Mouse (Mus musculus) adrenal gland (tissue): ENCODE measurements around the gene Coq6.
"Not testable (repeated sequence)": the region's sequence is repeated elsewhere in the genome, so short reads cannot be mapped to it uniquely, and the experiment has no call there.

Experiments used
- intact Hi-C: fragments of 180-260 bp; cut with DNase I; formaldehyde crosslinking; loops from one replicate; pipeline ENCODE4 v1.15.1; 2025
- long read RNA-seq, 2 experiments: library from polyadenylated mRNA; unstranded; transcript quantifications; one replicate each; pipeline ENCODE4 v2.0.0; 2020; ENCODE audit warnings: borderline replicate concordance in 1 of 2; ENCODE audit not compliant: insufficient replicate concordance in 1 of 2

The Coq6 gene
- long read RNA-seq, experiment 1, transcript Coq6-201 (12 exons, 1,602 nt): major isoform, 38 of 46 reads
- long read RNA-seq, experiment 1, partial matches to known transcripts: 1 of 46 reads
- long read RNA-seq, experiment 1, other reads (novel, unspliced or antisense): 6 of 46 reads
- long read RNA-seq, experiment 2, transcript Coq6-201 (12 exons, 1,602 nt): major isoform, 24 of 28 reads
- long read RNA-seq, experiment 2, partial matches to known transcripts: 1 of 28 reads
- long read RNA-seq, experiment 2, other reads (novel, unspliced or antisense): 3 of 28 reads

- intact Hi-C loops: no loop called here
Observed at GRCm38 (mm10) chr12:84361555-84362489, at the start of gene Coq6, which contains the start of gene Fam161b. Coq6 (plus strand) TSS chr12:84361657. Fam161b (minus strand) TSS chr12:84361833.

DNA sequence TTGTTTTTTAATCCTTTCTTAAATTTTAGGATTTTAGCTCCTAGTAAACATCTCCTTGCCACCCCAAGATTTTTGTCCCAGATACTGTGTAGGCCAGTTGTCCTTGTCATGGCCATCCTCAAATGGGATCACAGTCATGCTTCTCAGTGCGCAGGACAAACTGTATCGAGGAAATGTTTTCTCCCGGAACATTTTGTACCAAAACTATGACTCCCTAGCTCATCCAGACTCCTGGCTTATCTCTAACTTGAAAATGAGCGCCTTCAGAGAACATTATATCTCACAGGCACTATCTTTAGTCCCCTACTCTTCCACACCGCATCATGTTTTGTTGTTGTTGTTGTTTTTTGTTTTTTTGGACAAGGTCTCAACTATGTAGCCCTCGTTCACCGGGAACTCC, 45.5 kb upstream of the Coq6 start:
- intact Hi-C loops: no loop called here

- intact Hi-C loops: no loop called here
Observed at GRCm38 (mm10) chr12:84316721-84317621, 44.5 kb upstream of the Coq6 start, which contains the start of gene Zfp410. Zfp410 (plus strand) TSS chr12:84316852.

DNA sequence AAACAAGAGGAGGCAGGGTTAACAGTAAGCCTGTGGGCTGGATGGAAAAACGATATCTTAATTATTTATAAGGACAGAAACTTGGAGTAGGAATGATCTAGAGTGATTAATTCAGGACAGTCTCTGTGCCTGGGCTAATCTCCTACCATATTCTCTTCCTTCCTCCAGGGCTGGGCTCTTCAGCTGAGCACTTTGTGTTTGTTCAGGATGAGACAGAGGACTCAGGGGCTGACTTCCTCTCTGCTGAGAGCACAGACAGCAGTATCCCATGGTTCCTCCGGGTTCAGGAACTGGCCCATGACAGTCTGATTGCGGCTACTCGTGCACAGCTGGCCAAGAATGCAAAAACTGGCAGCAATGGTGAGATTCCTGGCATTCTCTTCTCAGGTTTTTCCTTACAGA, 34.3 kb upstream of the Coq6 start:
- intact Hi-C loops: no loop called here

DNA sequence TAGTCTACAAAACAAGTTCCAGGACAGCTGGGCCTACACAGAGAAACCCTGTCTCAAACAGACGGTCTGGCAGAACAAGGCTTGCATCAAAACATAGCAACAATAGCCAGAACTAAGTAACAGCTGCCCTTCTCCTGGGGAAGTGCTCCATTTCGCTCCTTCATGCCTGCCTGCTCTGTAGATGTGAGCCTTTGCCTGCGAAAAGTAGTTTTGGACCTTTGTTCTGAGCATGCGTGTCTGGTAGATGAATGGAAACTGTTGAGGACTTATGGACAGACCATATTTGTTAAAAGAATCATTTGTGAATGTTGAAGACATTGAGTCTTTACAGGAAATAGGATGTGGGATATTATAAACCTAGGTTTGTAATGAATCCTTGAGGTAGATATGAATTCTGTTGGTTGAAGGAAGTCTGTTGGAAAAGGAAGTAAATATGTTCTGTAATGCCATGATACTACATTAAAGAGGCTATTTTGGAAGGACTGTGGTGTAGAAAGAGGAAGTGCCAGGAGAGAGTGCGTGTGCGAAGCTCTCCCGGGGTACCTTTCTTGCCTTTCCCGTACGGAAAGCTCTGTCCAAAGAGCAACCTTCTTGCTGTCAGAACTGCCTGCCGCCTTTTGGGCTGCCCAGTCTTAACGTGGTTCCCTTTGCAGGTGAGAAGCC, 24.4 kb upstream of the Coq6 start:
- intact Hi-C loops: no loop called here

- intact Hi-C loops: no loop called here
Observed at GRCm38 (mm10) chr12:84347192-84347591, 14.3 kb upstream of the Coq6 start.

DNA sequence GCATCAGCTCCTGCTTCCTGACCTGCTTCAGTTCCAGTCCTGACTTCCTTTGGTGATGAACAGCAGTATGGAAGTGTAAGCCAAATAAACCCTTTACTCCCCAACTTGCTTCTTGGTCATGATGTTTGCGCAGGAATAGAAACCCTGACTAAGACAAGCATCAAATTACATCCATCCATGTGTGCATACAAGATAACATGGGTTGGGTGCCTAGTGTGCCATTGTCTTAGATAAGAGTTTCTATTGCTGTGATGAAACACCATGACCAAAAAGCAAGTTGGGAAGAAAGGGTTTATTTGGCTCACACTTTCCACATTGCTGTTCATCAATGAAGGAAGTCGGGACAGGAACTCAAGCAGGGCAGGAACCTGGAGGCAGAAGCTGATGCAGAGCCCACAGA, 2.8 kb upstream of the Coq6 start:
- intact Hi-C loops: not testable (repeated sequence)

DNA sequence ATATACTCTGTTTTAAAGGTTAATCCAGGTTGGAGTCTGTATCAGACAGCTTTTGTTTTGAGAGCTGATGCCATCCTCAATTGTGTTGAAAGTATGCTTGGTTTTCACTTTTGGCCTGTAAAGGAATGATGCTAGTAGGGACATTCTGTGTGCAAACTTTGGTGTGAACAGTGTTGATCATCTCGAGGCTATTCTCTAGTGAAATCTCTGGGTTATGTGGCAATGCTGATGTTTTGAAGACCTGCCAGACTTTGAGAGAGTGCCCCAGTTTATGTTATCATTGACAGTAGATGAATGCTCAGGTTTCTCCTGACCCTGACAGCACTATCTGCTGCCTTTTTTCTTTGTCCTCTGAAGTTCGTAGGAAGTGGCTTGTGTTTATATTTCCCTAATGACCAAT, 1.4 kb downstream of the Coq6 start:
- intact Hi-C loops: no loop called here

DNA sequence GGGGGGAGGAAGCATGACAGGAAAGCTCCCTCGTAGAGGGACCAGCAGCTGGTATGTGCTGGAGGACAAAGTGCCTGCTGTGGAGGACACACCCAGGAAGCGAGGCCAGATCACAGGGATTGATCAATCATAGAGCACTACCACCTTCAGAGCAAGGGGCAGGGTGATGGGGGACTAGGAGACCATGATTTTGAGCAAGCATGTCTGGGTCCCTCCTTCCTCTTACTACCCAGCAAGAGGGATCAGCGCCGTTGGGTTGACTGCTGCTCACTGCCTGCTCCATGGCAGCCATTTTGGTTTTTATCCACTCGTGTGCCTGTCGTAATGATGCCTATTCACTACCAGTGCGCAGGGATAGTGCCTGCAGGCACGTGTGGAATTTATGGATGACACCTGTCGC, 2.8 kb downstream of the Coq6 start:
- intact Hi-C loops: no loop called here

DNA sequence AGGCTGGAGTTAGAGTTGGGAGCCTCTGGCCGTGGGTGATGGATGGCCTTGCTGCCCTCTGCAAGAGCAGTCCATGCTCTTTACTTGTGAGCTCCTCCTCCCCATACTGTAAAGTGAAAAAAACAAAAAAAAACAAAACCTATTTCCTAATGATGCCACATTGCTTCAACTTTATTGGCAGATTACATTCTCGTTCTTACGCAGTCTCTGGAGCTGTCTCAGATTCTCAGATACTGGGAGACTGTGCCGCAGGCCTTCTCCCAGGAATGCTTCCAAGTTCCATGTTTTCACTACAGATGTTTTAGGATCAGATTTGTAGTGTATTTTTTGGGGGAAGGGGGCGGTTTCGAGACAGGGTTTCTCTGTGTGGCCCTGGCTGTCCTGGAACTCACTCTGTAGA, 3.7 kb downstream of the Coq6 start:
- intact Hi-C loops: no loop called here

DNA sequence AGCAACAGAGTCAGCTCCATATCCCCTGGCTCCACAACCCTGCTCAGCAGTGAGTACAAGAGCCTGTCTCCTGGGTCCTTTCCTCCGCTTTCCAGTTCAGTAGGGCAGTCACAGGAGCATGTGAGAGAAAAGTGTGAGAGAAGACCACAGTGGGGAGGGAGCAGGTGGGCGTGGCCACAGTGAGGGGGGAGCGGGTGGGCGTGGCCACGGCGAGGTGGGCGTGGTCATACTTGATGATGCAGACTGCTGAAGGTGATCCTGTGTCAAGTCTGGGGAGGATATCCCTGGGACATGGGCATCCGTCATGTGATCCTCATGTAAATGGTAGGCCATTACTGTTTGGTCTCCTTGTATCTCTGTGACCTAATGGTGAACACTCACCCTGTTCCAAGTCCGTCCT, 5.5 kb downstream of the Coq6 start:
- intact Hi-C loops: no loop called here

GRCm38 (mm10) chr12:84371647-84372046, 10.2 kb downstream of the Coq6 start:
- intact Hi-C loops: no loop called here

- intact Hi-C loops: no loop called here
Observed at GRCm38 (mm10) chr12:84373831-84374481, 12.5 kb downstream of the Coq6 start.

- intact Hi-C loops: no loop called here
Observed at GRCm38 (mm10) chr12:84382369-84382768, 20.9 kb downstream of the Coq6 start.

GRCm38 (mm10) chr12:84384644-84385081, 23.2 kb downstream of the Coq6 start:
- intact Hi-C loops: no loop called here

DNA sequence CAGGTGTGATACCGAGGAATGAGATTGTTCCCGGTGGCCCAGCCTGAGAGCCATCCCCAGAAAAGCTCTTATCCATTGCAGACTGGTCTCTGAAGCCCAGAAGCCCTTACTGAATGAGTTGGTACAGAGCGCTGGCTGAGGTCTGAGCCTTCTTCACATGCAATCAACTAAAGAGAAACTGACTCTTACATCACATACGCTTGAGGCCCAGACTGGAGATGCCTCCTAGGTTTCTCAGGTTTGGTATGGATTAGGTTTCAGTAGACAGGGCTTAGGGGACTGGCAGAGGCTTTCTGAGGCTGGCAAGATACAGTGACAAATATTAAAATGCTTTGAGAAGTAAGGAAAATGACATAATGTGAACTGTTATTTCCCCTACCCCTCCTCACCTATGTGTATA, 24.0 kb downstream of the Coq6 start:
- intact Hi-C loops: no loop called here

GRCm38 (mm10) chr12:84388097-84388496, 26.6 kb downstream of the Coq6 start:
- intact Hi-C loops: no loop called here

- intact Hi-C loops: no loop called here
Observed at GRCm38 (mm10) chr12:84388774-84389400, 27.4 kb downstream of the Coq6 start.

GRCm38 (mm10) chr12:84390336-84390735, 28.9 kb downstream of the Coq6 start:
- intact Hi-C loops: no loop called here

- intact Hi-C loops: no loop called here
Observed at GRCm38 (mm10) chr12:84392681-84393080, 31.2 kb downstream of the Coq6 start.
